Mouse (Mus musculus) liver, embryonic 14.5 days (tissue): ENCODE measurements at regions not wholly inside any gene's neighbourhood (a gene's known extent, or its start where the extent isn't known, plus 50 kb on each side); places are given as distances from the start of the nearest gene placed in this dataset.

ENCODE experiments used
- ATAC-seq: fragments of 200-750 bp; cut with Nextera tagmentation; 2 replicates; pipeline ENCODE4 v1.8.0; 2017; ENCODE audit warnings: moderate number of reproducible peaks, mild to moderate bottlenecking, moderate library complexity; ENCODE audit not compliant: insufficient read depth
- DNase-seq, 3 experiments: peaks; one replicate each; pipeline ENCODE4 v3.0.0-alpha.2; 2012 to 2013; ENCODE audit warnings: low read depth in 3 of 3, low spot score in 3 of 3
- H3K27ac ChIP-seq: fragments of 300-500 bp; sonication (generic); 2 replicates; pipeline ENCODE4 v1.5.1; 2014; ENCODE audit warnings: moderate library complexity, mild to moderate bottlenecking, control low read depth, inconsistent platforms
- H3K27me3 ChIP-seq: fragments of 300-500 bp; sonication (generic); 2 replicates; pipeline ENCODE4 v1.6.1; 2014; ENCODE audit warnings: mild to moderate bottlenecking, low read length, moderate library complexity; ENCODE audit not compliant: control insufficient read depth, insufficient read depth
- H3K36me3 ChIP-seq: fragments of 300-500 bp; sonication (generic); replicated peaks from 2 replicates; pipeline ENCODE4 v1.6.1; 2014; ENCODE audit warnings: low read depth; ENCODE audit not compliant: control insufficient read depth, insufficient read depth
- H3K4me1 ChIP-seq, 2 experiments: fragments of 200-500 bp in 1 of 2; fragments of 300-500 bp in 1 of 2; sonication (generic) in 1 of 2; replicated peaks; 2 replicates each; pipeline ENCODE4 v1.6.1; 2012 to 2014; ENCODE audit warnings: antibody characterized with exemption in 1 of 2, inconsistent platforms in 1 of 2, low read length in 1 of 2; ENCODE audit not compliant: control insufficient read depth in 2 of 2, insufficient read depth in 2 of 2
- H3K4me2 ChIP-seq: fragments of 300-500 bp; sonication (generic); 2 replicates; pipeline ENCODE4 v1.6.1; 2014; ENCODE audit warnings: low read depth, mild to moderate bottlenecking, control low read depth, moderate library complexity
- H3K4me3 ChIP-seq, 2 experiments: fragments of 200-500 bp in 1 of 2; fragments of 300-500 bp in 1 of 2; sonication (generic) in 1 of 2; 2 replicates each; pipeline ENCODE4 v1.5.1; 2012 to 2014; ENCODE audit warnings: low read depth in 2 of 2, low read length in 2 of 2, mild to moderate bottlenecking in 2 of 2, control low read depth in 1 of 2, inconsistent platforms in 1 of 2, moderate library complexity in 1 of 2; ENCODE audit not compliant: insufficient read depth in 1 of 2
- H3K9ac ChIP-seq: fragments of 300-500 bp; sonication (generic); replicated peaks from 2 replicates; pipeline ENCODE4 v1.6.1; 2014; ENCODE audit warnings: mild to moderate bottlenecking, control low read depth, moderate library complexity
- H3K9me3 ChIP-seq: fragments of 300-500 bp; sonication (generic); 2 replicates; pipeline ENCODE4 v1.6.1; 2016; ENCODE audit warnings: low read length, mixed read lengths; ENCODE audit not compliant: control insufficient read depth
- CTCF ChIP-seq: IDR thresholded peaks from 2 replicates; pipeline ENCODE4 v1.5.1; 2016; ENCODE audit warnings: antibody characterized with exemption, low read depth, control low read depth
- EP300 ChIP-seq: IDR thresholded peaks from 2 replicates; pipeline ENCODE4 v1.6.1; 2016; ENCODE audit warnings: antibody characterized with exemption, low read depth
- WGBS: fragments of 180-500 bp; shearing (Covaris S2); extraction: QIAGEN DNeasy Blood & Tissue Kit; methylation state at CpG from one replicate; pipeline ENCODE4 v1.1.7; 2014; ENCODE audit not compliant: insufficient replicate concordance; 5-methylcytosine and 5-hydroxymethylcytosine counted together

DNA sequence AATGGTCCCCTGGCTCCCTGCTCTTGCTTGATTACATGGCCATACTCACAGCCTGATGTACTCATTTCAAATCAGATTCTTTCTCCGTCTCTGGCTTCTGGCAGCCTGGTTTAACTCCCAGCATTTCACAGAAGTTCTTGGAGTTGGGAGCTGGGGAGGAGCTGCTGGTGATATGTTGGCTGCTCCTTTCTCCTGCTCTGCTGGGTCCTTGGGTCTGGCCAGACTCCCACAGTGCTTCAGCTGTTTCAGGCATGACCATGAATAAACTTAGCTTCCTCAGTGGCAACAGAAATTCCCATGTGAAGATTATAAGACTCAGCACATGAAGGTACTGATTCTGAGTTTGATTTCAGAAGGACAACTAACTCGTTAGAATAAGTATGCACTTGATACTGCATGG, 182.7 kb upstream of the Mki67 start:
- ATAC-seq = no peak
- no peaks in the 10 kb centered on the region for H3K9me3 ChIP-seq
- DNase-seq = no peak
- no peak for TF ChIP-seq EP300
- no peak for TF ChIP-seq CTCF
- no peaks in the 10 kb centered on the region for H3K27me3 ChIP-seq
- H3K4me1 ChIP-seq = no peaks in the 10 kb centered on the region
- H3K9ac ChIP-seq = no peak overlapping the region
- no peak overlapping the region for H3K4me3 ChIP-seq
- no peak overlapping the region for H3K4me2 ChIP-seq
- H3K27ac ChIP-seq = no peak overlapping the region
- no peaks in the 10 kb centered on the region for H3K36me3 ChIP-seq
- 51% methylated on average over 2 of the region's 2 CpGs for WGBS

DNA sequence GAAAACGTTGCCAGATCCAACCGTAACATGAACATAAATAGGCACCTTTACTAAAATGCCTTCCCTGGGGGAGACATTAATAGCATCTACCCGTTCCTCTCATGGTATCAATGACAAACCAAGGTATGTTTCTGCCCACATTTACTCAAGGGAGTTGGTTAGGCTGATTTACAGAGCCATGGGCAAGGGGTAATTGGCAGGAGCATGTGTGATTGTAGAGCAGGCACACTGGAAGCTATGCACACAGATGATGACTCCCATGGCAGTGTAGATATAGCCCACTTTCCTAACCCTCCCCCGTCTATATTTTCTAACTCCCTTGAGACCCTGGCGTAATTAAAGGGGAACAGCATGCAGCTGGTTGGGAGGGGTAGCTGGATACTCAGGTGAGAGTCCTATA, 183.6 kb upstream of the Mki67 start:
- DNase-seq = no peak
- no peaks in the 10 kb centered on the region for H3K27me3 ChIP-seq
- 59% methylated on average over 5 of the region's 5 CpGs for WGBS
- no peaks in the 10 kb centered on the region for H3K36me3 ChIP-seq
- H3K9me3 ChIP-seq = no peaks in the 10 kb centered on the region
- H3K4me3 ChIP-seq = no peak overlapping the region
- no peak for TF ChIP-seq CTCF
- no peak for TF ChIP-seq EP300
- no peak overlapping the region for H3K27ac ChIP-seq
- no peak overlapping the region for H3K9ac ChIP-seq
- no peak for ATAC-seq
- H3K4me2 ChIP-seq = no peak overlapping the region
- no peaks in the 10 kb centered on the region for H3K4me1 ChIP-seq

GRCm38 (mm10) chr7:135900861-135901321, 184.7 kb upstream of the Mki67 start:
- ATAC-seq = no peak
- no peaks in the 10 kb centered on the region for H3K9me3 ChIP-seq
- no peaks in the 10 kb centered on the region for H3K36me3 ChIP-seq
- no peak for DNase-seq
- no peak overlapping the region for H3K9ac ChIP-seq
- no peaks in the 10 kb centered on the region for H3K27me3 ChIP-seq
- WGBS = 38% methylated on average over 10 of the region's 10 CpGs
- no peak overlapping the region for H3K4me3 ChIP-seq
- H3K4me2 ChIP-seq = no peak overlapping the region
- TF ChIP-seq CTCF (no peak), EP300 (no peak)
- H3K27ac ChIP-seq = no peak overlapping the region
- no peaks in the 10 kb centered on the region for H3K4me1 ChIP-seq

GRCm38 (mm10) chr7:135902106-135903055, 186.2 kb upstream of the Mki67 start:
- DNase-seq (no peak), ATAC-seq (no peak)
- no peaks in the 10 kb centered on the region for H3K4me1 ChIP-seq
- no peaks in the 10 kb centered on the region for H3K9me3 ChIP-seq
- 46% methylated on average over 13 of the region's 13 CpGs for WGBS
- H3K4me2 ChIP-seq = no peak overlapping the region
- H3K4me3 ChIP-seq = no peak overlapping the region
- H3K27me3 ChIP-seq = no peaks in the 10 kb centered on the region
- no peak for TF ChIP-seq CTCF
- H3K27ac ChIP-seq = no peak overlapping the region
- no peak overlapping the region for H3K9ac ChIP-seq
- H3K36me3 ChIP-seq = no peaks in the 10 kb centered on the region

GRCm38 (mm10) chr7:135911376-135911775, 195.2 kb upstream of the Mki67 start:
- Histone ChIP-seq H3K4me2 (no peak overlapping the region), H3K9me3 (no peaks in the 10 kb centered on the region), H3K9ac (no peak overlapping the region), H3K4me3 (no peak overlapping the region), H3K36me3 (no peaks in the 10 kb centered on the region), H3K4me1 (no peaks in the 10 kb centered on the region), H3K27me3 (no peaks in the 10 kb centered on the region), H3K27ac (no peak overlapping the region)
- DNase-seq (no peak), ATAC-seq (no peak)
- TF ChIP-seq EP300 (no peak), CTCF (no peak)
